Mouse (Mus musculus) spleen, adult 2 months (tissue): ENCODE results near the gene Hspbp1. TPM values are rescaled to one million over a fixed set of nuclear protein-coding genes. Genes with fewer than 3 reads are reported as not detected.

Experiments
- DNase-seq, 2 experiments: peaks; one replicate each; pipeline versions ENCODE4 v3.0.0 to v3.0.0-alpha.2; 2012 to 2021; ENCODE audit warnings: low spot score in 2 of 2, low read depth in 1 of 2
- H3K27ac ChIP-seq: fragments of 200-500 bp; 2 replicates; pipeline ENCODE4 v1.5.1; 2012; ENCODE audit warnings: low read length, inconsistent platforms; ENCODE audit not compliant: insufficient read depth
- H3K27me3 ChIP-seq: fragments of 200-500 bp; 2 replicates; pipeline ENCODE4 v1.6.1; 2012; ENCODE audit warnings: mild to moderate bottlenecking, moderate library complexity, low read length, inconsistent platforms; ENCODE audit not compliant: control insufficient read depth, insufficient read depth
- H3K36me3 ChIP-seq: fragments of 200-500 bp; 2 replicates; pipeline ENCODE4 v1.6.1; 2012; ENCODE audit warnings: mild to moderate bottlenecking, low read length, inconsistent platforms; ENCODE audit not compliant: control insufficient read depth, insufficient read depth
- H3K4me1 ChIP-seq: fragments of 200-500 bp; 2 replicates; pipeline ENCODE4 v1.6.1; 2011; ENCODE audit warnings: inconsistent platforms; ENCODE audit not compliant: control insufficient read depth, insufficient read depth, insufficient read length
- H3K4me3 ChIP-seq: fragments of 200-500 bp; 2 replicates; pipeline ENCODE4 v1.5.1; 2011; ENCODE audit warnings: mild to moderate bottlenecking, inconsistent platforms; ENCODE audit not compliant: insufficient read depth, insufficient read length; ENCODE audit errors: extremely low read depth
- CTCF ChIP-seq: fragments of 200-500 bp; IDR thresholded peaks from 2 replicates; pipeline ENCODE4 v1.5.1; 2011; ENCODE audit warnings: mild to moderate bottlenecking, inconsistent platforms; ENCODE audit not compliant: insufficient read depth, insufficient read length, insufficient replicate concordance; ENCODE audit errors: extremely low read depth
- POLR2A ChIP-seq: fragments of 200-500 bp; IDR thresholded peaks from 2 replicates; pipeline ENCODE4 v1.6.1; 2011; ENCODE audit warnings: low read depth, low read length, inconsistent platforms
- WGBS: fragments of 180-500 bp; shearing (Covaris S2); methylation state at CpG from one replicate; pipeline ENCODE4 v1.1.7; 2018; 5-methylcytosine and 5-hydroxymethylcytosine counted together
- polyA plus RNA-seq: library from polyadenylated mRNA; depleted of rRNA; stranded (reverse); fragments of >200 nt; gene quantifications from 2 replicates; pipeline ENCODE4 v1.2.3, GENCODE M21; 2012

The Hspbp1 gene
- polyA plus RNA-seq, 1 experiment, result 32.2 TPM

DNA sequence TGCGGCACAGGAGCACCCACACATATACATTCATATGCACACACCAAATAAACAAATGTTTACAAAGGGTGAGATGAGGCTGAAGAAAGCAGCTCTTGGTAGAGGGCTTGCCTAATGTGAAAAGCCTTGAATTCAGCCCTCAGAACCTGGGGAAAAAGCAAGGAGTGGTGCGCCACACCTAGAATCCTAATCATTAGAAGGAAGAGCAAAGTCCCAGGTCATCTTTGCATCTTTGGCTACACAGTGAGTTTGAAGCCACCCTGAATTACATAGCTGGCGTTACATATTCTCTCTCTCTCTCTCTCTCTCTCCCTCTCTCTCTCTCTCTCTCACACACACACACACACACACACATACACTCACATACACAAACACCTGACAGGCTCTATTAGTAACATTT, 34.4 kb upstream of the Hspbp1 start:
- Histone ChIP-seq H3K27me3 (no peaks in the 10 kb centered on the region), H3K4me3 (no peak overlapping the region), H3K27ac (no peak overlapping the region), H3K4me1 (no peaks in the 10 kb centered on the region), H3K36me3 (no peaks in the 10 kb centered on the region; the same call in 1 of the 2 replicates)
- TF ChIP-seq CTCF (no peak), POLR2A (no peak)
- no peak for DNase-seq
- 94% methylated on average over 3 of the region's 3 CpGs for whole genome bisulfite sequencing

DNA sequence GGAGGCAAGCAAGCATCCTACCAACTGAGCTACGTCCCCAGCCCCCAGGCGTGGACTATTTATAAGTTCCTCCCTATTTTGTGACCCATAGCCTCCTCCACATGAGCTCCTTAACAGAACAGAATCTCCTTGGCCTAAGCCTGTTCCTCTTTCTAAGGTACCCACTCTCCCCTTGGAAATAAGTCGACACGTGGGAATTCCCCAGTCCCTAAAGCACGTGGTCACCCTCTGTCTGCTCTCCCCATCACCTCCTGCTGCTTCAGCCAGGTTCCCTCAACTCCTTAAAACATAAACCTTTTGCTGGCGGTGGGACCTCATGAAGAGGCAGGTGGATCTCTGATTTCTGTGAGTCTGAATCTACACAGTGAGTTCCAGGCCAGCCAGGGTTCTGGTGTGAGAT, 32.1 kb upstream of the Hspbp1 start:
- H3K4me1 ChIP-seq, result no peaks in the 10 kb centered on the region
- no peak overlapping the region for H3K27ac ChIP-seq
- 68% methylated on average over 6 of the region's 6 CpGs for WGBS
- TF ChIP-seq POLR2A (no peak), CTCF (no peak)
- no peaks in the 10 kb centered on the region for H3K27me3 ChIP-seq
- DNase-seq, result no peak
- H3K36me3 ChIP-seq, result no peaks in the 10 kb centered on the region; the same call in 1 of the 2 replicates
- no peak overlapping the region for H3K4me3 ChIP-seq

DNA sequence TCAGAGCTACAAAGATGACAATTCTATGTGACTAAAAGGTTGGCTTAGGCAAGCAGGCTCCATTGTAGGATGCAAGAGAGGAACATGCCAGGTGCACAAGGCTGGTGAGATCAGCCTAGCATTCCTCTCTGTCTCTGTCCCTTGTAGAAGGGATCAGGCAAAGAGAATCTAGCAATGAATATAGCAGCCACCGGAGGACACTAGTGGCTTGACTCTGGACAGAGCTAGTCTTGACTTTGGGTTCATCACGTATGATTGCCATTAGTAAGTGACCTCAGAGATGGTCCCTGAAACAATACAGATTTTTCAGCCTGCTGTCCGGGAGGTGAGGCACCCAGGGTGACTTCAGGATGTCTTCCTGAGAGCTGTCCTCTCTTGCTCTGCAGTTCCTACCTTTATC, 27.7 kb upstream of the Hspbp1 start:
- no peaks in the 10 kb centered on the region for H3K27me3 ChIP-seq
- DNase-seq, result no peak
- 74% methylated on average over 3 of the region's 3 CpGs for WGBS
- H3K36me3 ChIP-seq, result no peaks in the 10 kb centered on the region
- TF ChIP-seq POLR2A (no peak), CTCF (no peak)
- no peaks in the 10 kb centered on the region for H3K4me1 ChIP-seq
- H3K4me3 ChIP-seq, result no peak overlapping the region
- H3K27ac ChIP-seq, result no peak overlapping the region

DNA sequence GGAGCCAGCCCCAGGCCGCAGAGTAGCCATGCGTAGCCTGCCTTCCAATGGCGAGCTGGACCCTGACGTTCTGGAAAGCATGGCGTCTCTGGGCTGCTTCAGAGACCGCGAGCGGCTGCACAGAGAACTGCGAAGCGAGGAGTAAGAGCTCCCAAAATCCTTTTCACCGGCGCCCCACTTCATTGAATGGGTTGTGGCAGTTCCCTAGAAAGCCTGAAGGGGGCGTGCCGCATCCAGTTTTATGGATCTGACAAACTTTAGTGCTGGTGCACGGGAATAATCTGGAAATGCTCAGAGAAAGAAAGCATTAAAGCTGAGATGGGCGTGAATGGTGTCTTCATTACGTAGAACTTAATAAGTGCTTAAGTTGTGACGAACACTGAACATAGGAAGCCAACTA, 20.2 kb upstream of the Hspbp1 start:
- H3K4me1 ChIP-seq, result no peaks in the 10 kb centered on the region
- H3K4me3 ChIP-seq, result no peak overlapping the region
- H3K27ac ChIP-seq, result no peak overlapping the region
- H3K27me3 ChIP-seq, result no peaks in the 10 kb centered on the region
- 38% methylated on average over 18 of the region's 18 CpGs for WGBS
- TF ChIP-seq POLR2A (no peak), CTCF (peak; percentile 36; the same call in 1 of the 2 replicates)
- no peaks in the 10 kb centered on the region for H3K36me3 ChIP-seq
- peak in 1 of 2 experiments; percentile 15 for DNase-seq

DNA sequence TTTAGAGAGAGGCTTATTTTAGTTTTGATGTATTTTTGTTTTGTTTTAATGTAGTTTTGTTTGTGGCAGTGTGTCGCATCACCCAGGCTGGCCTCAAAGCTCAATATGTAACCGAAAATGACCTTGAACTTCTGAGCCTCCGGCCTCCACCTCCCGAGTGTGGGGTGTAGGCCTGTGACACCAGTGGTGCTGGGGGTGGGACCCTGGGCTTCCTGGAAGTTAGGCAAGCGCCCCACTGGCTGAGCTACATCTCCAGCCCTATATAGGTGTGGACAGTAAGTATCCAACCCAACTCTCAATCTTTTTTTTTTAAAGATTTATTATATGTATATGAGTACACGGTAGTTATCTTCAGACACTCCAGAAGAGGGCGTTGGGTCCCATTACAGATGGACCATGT, 18.3 kb upstream of the Hspbp1 start:
- no peaks in the 10 kb centered on the region for H3K36me3 ChIP-seq
- no peak overlapping the region for H3K27ac ChIP-seq
- no peaks in the 10 kb centered on the region for H3K4me1 ChIP-seq
- TF ChIP-seq CTCF (no peak), POLR2A (no peak)
- no peak for DNase-seq
- no peak overlapping the region for H3K4me3 ChIP-seq
- H3K27me3 ChIP-seq, result no peaks in the 10 kb centered on the region
- 90% methylated on average over 7 of the region's 7 CpGs for WGBS

DNA sequence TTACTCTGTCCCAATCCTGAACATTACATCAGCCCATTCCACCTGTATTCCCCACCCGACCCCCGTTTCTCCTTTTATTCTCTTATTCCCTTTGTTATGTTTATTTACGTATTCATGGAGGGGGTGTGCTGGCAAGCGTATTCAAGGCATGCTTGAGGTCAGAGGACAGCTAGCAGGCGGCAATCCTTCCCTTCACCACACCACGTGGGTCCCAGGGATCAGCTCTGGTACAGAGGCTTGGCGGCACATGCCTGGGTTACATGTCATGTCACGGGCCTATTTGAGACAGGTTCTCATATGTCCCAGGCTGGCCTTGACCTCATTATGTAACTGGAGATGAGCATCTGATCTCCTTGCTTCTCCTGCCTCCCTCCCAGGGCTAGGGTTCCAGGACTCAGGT, 17.5 kb upstream of the Hspbp1 start:
- WGBS, result 89% methylated on average over 8 of the region's 8 CpGs
- Histone ChIP-seq H3K4me1 (no peaks in the 10 kb centered on the region), H3K36me3 (no peaks in the 10 kb centered on the region), H3K27ac (no peak overlapping the region), H3K4me3 (no peak overlapping the region), H3K27me3 (no peaks in the 10 kb centered on the region)
- no peak for DNase-seq
- no peak for TF ChIP-seq POLR2A
- TF ChIP-seq CTCF, result no peak

DNA sequence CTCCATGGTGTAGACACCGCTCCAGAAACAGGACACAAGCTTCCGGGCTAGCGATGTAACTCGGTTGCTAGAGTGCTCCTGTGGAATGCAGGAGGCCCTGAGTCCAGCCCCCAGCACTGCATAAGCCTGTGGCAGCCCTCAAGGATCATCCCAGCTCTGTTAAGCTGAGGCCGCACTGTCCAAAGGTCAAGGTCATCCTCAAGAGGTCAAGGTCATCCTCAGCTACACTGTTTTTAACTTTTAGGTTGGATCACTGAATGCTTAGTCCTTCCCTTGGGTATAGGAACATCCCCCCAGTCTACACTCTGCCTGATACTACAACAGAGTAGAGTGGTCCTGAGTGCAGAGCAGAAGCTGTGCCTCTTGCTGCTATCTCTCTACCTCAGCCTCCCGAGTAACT, 8.1 kb upstream of the Hspbp1 start:
- 88% methylated on average over 6 of the region's 6 CpGs for WGBS
- DNase-seq, result no peak
- TF ChIP-seq POLR2A, result no peak
- no peak for TF ChIP-seq CTCF

More for the DNA sequence above, 8.1 kb upstream of the Hspbp1 start:
- no peaks in the 10 kb centered on the region for H3K4me1 ChIP-seq
- H3K27me3 ChIP-seq, result peaks cover 9% of the 10 kb centered on the region; the same call in 1 of the 2 replicates
- no peak overlapping the region for H3K4me3 ChIP-seq
- H3K36me3 ChIP-seq, result no peaks in the 10 kb centered on the region
- H3K27ac ChIP-seq, result no peak overlapping the region
